ENCODE assay signal across 23 mouse cellular contexts in the genomic region with DNA sequence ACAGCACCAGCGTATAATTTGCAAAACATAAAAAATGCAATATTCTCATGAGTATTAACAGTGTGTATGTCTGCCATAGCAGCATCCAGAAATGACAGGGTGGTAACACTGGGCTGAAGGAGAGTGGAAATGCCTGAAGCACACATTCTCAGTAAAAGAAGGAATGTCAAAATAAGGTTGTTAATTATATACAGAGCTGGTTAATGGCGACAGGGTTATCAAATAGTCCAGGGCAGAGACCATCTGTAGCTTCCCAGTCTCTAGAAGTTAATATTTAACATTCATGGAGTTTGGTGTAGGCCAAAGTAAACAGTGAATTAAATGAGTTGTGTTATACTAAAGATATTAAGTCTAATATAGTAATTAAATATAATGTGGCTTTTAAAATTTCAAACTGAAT. TPM values are rescaled to one million over a fixed set of nuclear protein-coding genes. Genes with fewer than 3 reads are reported as not detected.
DNase-seq lines count a peak whose midpoint lies in the region; ATAC-seq and TF ChIP-seq lines count a peak whose summit lies in the region.
"Had no signal": no experiment of that assay in that cellular context is flagged by ENCODE, and none has a peak within 500 bp of the region (broad histone marks: within the 10 kb centered on the region; RNA-seq: fewer than 3 reads in every experiment).

No protein-coding gene starts in this region.

- H3K9ac ChIP-seq in intestine, embryonic 16.5 days (ENCODE audit: low read depth, low read length): no peak overlapping the region
- H3K9ac ChIP-seq in liver, embryonic 15.5 days: no peak overlapping the region
- H3K9ac ChIP-seq in hindbrain, postnatal 0 days (replicated peaks; ENCODE audit: low read length): no peak overlapping the region
- H3K9ac ChIP-seq: embryonic facial prominence, embryonic 12.5 days; forebrain, embryonic 12.5 days; heart, embryonic 15.5 days; hindbrain, embryonic 14.5 days; limb, embryonic 12.5 days; lung, embryonic 14.5 days; midbrain, embryonic 12.5 days; neural tube, embryonic 15.5 days had no signal

- H3K27me3 ChIP-seq in intestine, embryonic 16.5 days (replicated peaks; ENCODE audit: control insufficient read depth, insufficient read depth, low read length): no peaks in the 10 kb centered on the region
- H3K27me3 ChIP-seq in liver, embryonic 15.5 days: no peaks in the 10 kb centered on the region
- H3K27me3 ChIP-seq in hindbrain, postnatal 0 days (ENCODE audit: insufficient read depth, low read length): no peaks in the 10 kb centered on the region
- H3K27me3 ChIP-seq: embryonic facial prominence, embryonic 12.5 days; forebrain, embryonic 12.5 days; heart, embryonic 15.5 days; limb, embryonic 12.5 days; midbrain, embryonic 12.5 days; neural tube, embryonic 15.5 days had no signal

- no peak overlapping the region for H3K4me3 ChIP-seq in intestine, embryonic 16.5 days (ENCODE audit: low read length)
- H3K4me3 ChIP-seq in liver, embryonic 15.5 days (replicated peaks): no peak overlapping the region
- no peak overlapping the region for H3K4me3 ChIP-seq in hindbrain, postnatal 0 days (ENCODE audit: low read length)
- H3K4me3 ChIP-seq: embryonic facial prominence, embryonic 12.5 days; forebrain, embryonic 12.5 days; gastrocnemius, adult 2 months; heart, embryonic 15.5 days; limb, embryonic 12.5 days; midbrain, embryonic 12.5 days; neural tube, embryonic 15.5 days had no signal

- WGBS in intestine, embryonic 16.5 days: 39% methylated on average over 2 of the region's 2 CpGs
- 52% methylated on average over 2 of the region's 2 CpGs for WGBS in liver, embryonic 15.5 days (ENCODE audit: insufficient replicate concordance)
- WGBS in hindbrain, postnatal 0 days: 64% methylated on average over 2 of the region's 2 CpGs

- H3K4me2 ChIP-seq in intestine, embryonic 16.5 days (ENCODE audit: low read depth, low read length): no peak overlapping the region; the same call in 1 of the 2 replicates
- no peak overlapping the region for H3K4me2 ChIP-seq in liver, embryonic 15.5 days
- H3K4me2 ChIP-seq in hindbrain, postnatal 0 days (ENCODE audit: low read depth, low read length): no peak overlapping the region
- H3K4me2 ChIP-seq: embryonic facial prominence, embryonic 12.5 days; forebrain, embryonic 12.5 days; heart, embryonic 15.5 days; hindbrain, embryonic 14.5 days; limb, embryonic 12.5 days; lung, embryonic 14.5 days; midbrain, embryonic 12.5 days; neural tube, embryonic 15.5 days had no signal

- no peaks in the 10 kb centered on the region for H3K36me3 ChIP-seq in intestine, embryonic 16.5 days (ENCODE audit: control insufficient read depth, insufficient read depth, low read length)
- H3K36me3 ChIP-seq in liver, embryonic 15.5 days (replicated peaks): no peaks in the 10 kb centered on the region
- no peaks in the 10 kb centered on the region for H3K36me3 ChIP-seq in hindbrain, postnatal 0 days (ENCODE audit: insufficient read depth, low read length)
- H3K36me3 ChIP-seq: embryonic facial prominence, embryonic 12.5 days; forebrain, embryonic 12.5 days; heart, embryonic 15.5 days; limb, embryonic 12.5 days; midbrain, embryonic 12.5 days; neural tube, embryonic 15.5 days had no signal

- peak overlapping the region; percentile 45; the same call in 1 of the 2 replicates for H3K27ac ChIP-seq in intestine, embryonic 16.5 days (ENCODE audit: low read length)
- H3K27ac ChIP-seq in liver, embryonic 15.5 days (replicated peaks): no peak overlapping the region
- no peak overlapping the region for H3K27ac ChIP-seq in hindbrain, postnatal 0 days
- H3K27ac ChIP-seq: embryonic facial prominence, embryonic 12.5 days; forebrain, embryonic 12.5 days; gastrocnemius, adult 2 months; heart, embryonic 15.5 days; hindbrain, embryonic 14.5 days; limb, embryonic 12.5 days; midbrain, embryonic 12.5 days; neural tube, embryonic 15.5 days had no signal

- peak; percentile 7 for DNase-seq in kidney, adult 11 months
- no peak for DNase-seq in kidney, postnatal 4 days
- peak; percentile 4 for DNase-seq in kidney, postnatal 14 days
- DNase-seq in retina, postnatal 1 day: no peak
- DNase-seq in right cerebral cortex, postnatal 25 days: no peak
- no peak for DNase-seq in hindbrain, postnatal 0 days (ENCODE audit: low spot score)
- DNase-seq: adrenal gland, postnatal 10 days; cerebellum, adult 2 months; cerebellum, postnatal 25 days; gastrocnemius, adult 2 months; heart, postnatal 36 days; layer of hippocampus, postnatal 36 days; lung, embryonic 14.5 days had no signal

- H3K4me1 ChIP-seq in intestine, embryonic 16.5 days (ENCODE audit: control insufficient read depth, insufficient read depth, low read length): peaks cover 3% of the 10 kb centered on the region; the same call in 1 of the 2 replicates
- H3K4me1 ChIP-seq in liver, embryonic 15.5 days (replicated peaks): no peaks in the 10 kb centered on the region
- H3K4me1 ChIP-seq in hindbrain, postnatal 0 days (ENCODE audit: insufficient read depth, low read length): no peaks in the 10 kb centered on the region
- H3K4me1 ChIP-seq: embryonic facial prominence, embryonic 12.5 days; forebrain, embryonic 12.5 days; heart, embryonic 15.5 days; limb, embryonic 12.5 days; midbrain, embryonic 12.5 days; neural tube, embryonic 15.5 days had no signal

- ATAC-seq in intestine, embryonic 16.5 days: peak; percentile 99
- peak; percentile 54 for ATAC-seq in liver, embryonic 15.5 days (ENCODE audit: insufficient read depth)
- no peak for ATAC-seq in hindbrain, postnatal 0 days

- H3K9me3 ChIP-seq in intestine, embryonic 16.5 days (ENCODE audit: control insufficient read depth, low read length): no peaks in the 10 kb centered on the region
- H3K9me3 ChIP-seq in liver, embryonic 15.5 days (replicated peaks): no peaks in the 10 kb centered on the region
- H3K9me3 ChIP-seq in hindbrain, postnatal 0 days (ENCODE audit: low read length): no peaks in the 10 kb centered on the region
- H3K9me3 ChIP-seq: embryonic facial prominence, embryonic 12.5 days; forebrain, embryonic 12.5 days; heart, embryonic 15.5 days; limb, embryonic 12.5 days; midbrain, embryonic 12.5 days; neural tube, embryonic 15.5 days had no signal

- TF ChIP-seq CTCF in hindbrain, postnatal 0 days (IDR thresholded peaks at IDR 0.05; ENCODE audit: low read depth): no peak

RNA-seq across cellular contexts. Expression of gene Ankef1, which starts 45.2 kb away (rescaled TPM):
- 0.13 and 0.18 TPM in 2 replicates for polyA plus RNA-seq in intestine, embryonic 16.5 days (2015; fragmentation: Nextera tagmentation; extraction: Ambion mirVana)
- not detected in 2 replicates for polyA plus RNA-seq in liver, embryonic 15.5 days (2015; fragmentation: Nextera tagmentation; extraction: Ambion mirVana)
- total RNA-seq in hindbrain, postnatal 0 days (2014; rRNA removed): 1.5 and 1.9 TPM in 2 replicates
- polyA plus RNA-seq in hindbrain, postnatal 0 days (2015; fragmentation: Nextera tagmentation; extraction: Ambion mirVana): 0.60 and 0.84 TPM in 2 replicates
- total RNA-seq: megakaryocyte, adult 5-6 weeks had no signal

Comparison
In these comparisons a context has a peak if more than half of its experiments do, and no peak if none do; other contexts are left out.
1. DNase-seq: peak in kidney, adult 11 months (single experiment) and kidney, postnatal 14 days (single experiment); none in kidney, postnatal 4 days (0 of 2), retina, postnatal 1 day (single experiment), right cerebral cortex, postnatal 25 days (single experiment) and hindbrain, postnatal 0 days (single experiment).